Mouse (Mus musculus): Measurements from ENCODE around the gene Nr4a2.

The Nr4a2 gene

DNA sequence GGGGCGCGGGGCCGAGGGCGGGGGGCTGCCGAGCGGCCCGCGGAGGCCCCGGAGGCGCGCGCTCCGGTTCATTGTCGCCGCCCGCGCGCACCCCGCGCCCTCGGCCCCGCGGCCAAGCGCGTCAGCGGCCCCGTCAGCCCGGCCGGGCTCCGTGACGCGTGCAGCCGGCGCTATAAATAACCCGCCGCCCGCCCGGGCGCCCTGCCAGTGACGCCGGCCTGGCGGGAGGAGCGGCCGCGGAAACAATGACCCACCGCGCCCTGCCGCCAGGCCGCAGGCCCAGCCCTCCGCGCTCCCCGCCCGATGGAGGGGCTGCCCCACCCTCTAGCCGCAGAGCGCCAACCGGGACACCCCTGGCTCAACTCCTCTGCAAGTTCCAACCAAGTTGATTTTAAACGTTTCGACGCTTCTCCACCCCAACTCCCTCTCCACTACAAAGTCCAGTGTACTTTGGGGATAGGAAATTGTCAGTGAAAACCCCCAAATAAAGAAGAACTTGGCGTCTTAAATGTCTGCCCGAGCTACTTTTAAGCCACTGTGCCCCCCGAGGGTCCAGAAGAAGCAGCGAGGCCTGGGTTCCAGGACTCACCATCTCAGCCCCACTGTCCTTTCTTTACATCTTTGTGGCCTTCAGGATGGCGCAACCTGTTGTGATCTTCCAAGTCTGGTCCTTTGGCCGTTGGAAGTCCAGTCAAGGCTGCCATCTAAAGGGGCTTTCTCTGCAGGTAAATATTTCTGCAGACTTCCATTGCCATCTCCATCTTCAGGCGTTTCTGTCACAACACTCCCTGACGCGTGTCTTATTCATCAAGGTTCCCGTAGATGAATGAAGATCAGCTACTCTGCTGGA, at the start of gene Nr4a2:
Gene Nr4a2 (minus strand): TSS at position 13 of the 850 bp plus-strand sequence.
- peak; percentile 72 for DNase-seq (ENCODE audit: low spot score)

DNA sequence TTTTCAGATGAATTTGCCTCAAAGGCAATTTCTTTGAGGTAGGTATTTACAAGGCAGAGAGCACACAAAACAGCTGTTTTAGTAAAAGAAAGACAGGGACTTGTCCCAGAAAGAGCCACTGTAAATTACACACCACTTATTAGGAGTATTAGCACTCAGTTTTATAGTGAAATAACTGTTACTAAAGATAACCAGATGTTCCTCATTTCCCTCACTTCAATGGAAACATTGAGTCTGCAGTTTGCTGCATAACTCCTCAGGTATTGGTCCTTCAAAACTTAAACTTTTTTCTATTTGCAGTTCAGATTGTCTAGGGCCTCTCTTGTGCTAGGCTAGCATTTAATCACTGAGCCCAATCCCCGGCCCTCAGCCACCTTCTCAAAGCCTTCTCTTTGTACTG, 41.6 kb upstream of the Nr4a2 start:
- DNase-seq (ENCODE audit: low spot score): no peak

DNA sequence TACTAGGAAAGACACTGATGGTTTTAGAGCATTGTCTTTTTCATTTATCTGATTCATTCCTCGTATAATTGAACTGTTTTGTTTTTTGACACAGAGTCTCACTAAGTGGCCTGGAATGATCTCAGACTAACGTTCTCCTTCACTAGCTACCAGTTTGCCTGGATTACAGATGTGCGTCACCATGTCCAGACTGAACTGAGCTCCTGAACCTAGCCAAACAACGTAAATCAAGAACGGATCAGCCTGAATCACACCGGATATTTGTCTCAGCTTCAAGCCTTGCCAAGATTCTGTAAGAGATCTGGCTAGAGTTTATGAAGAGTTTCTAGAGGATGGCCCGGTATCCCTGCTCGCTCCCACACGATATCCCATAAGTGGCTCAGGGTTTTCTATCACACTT, 33.0 kb upstream of the Nr4a2 start:
- DNase-seq (ENCODE audit: low spot score): no peak

DNA sequence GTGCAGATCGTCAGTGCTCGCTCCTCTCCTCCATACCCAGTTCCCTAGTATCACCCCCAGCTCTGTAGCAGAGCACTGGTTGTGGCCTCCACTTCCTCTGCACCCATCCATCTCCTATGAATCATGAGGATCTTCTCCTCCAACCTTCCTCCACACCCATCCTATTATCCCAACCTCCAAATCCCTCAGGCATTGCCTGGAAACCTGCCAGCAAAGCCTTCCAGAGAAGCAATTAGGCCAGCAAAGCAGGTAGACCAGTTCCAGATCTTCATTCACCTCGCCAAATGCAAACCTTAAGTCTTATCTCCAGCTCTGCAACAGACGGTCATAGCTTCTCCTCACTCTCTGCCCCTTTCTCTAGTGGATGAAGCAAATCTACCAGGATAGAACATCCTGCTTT, 26.0 kb upstream of the Nr4a2 start:
- DNase-seq (ENCODE audit: low spot score): no peak

DNA sequence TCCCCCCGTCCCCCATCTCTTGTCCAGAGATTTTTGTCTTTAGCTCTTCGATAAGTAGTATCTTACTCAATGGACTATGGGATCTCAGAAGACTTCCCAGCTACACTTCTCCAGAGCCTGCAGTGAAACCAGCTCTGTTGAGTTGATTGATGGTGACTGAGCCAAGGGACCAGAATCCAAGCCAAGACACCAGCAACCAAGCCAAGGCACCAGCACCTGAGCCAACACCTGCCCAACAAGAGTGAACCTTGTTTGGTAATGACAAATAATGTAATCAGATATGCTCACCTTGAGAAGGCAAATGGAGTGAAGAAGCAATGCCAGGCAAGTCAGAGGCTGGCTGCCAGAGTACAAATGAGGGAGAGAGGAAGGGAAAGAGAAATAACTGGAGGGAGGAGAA, 24.4 kb upstream of the Nr4a2 start:
- no peak for DNase-seq (ENCODE audit: low spot score)

DNA sequence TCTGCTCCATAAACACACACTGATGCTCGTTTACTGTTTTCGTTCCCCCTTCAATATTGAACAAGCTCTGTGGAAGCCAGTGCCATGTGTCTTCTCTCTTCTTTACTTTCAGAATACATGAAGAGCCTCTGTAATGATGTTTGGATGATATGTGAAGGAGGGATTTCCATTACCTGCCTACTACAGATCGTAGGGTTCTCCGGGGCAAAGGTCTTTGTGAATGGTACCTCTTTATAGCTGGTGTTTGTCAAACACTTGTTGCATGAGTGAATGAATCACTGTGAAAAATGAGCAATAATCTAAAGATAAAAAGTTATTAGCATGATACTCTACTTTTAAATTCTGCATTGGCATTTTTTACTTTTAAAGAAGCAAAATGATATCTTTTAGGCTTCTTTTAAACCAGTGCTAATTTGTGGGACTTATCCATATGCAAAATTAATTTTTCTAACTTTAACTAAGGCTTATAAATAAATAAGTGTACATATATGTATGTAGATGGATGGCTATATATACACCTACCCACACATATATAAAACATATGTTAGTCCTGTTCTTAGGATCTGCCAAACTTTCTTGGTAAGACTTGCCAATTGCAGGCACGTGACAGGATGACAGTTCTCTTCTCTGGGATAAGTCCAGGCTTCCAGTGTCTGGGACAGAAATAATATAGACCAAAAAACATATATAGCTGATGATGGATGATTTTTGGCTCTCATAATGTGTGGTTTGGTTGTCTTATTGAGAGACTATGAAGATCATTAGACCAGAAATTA, 22.0 kb upstream of the Nr4a2 start:
- DNase-seq (ENCODE audit: low spot score): no peak

DNA sequence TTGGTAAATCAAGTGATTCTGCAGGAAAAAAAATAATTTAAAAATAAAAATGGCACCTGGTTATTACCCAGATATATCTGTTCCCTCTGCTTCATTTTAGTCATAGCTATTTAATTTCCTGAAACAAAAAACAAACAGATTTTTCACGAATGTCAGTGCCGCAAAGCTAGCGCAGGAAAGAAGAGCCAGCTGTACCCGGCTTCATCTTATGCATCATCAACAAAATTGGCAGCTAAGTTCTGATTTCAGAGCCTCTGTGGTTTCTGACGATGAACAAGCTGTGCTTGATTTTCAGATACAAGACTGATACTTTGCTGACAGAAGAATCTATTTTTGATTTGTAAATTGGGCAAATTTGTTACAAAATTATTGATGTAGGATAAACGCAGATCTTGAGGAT, 14.8 kb upstream of the Nr4a2 start:
- no peak for DNase-seq (ENCODE audit: low spot score)

DNA sequence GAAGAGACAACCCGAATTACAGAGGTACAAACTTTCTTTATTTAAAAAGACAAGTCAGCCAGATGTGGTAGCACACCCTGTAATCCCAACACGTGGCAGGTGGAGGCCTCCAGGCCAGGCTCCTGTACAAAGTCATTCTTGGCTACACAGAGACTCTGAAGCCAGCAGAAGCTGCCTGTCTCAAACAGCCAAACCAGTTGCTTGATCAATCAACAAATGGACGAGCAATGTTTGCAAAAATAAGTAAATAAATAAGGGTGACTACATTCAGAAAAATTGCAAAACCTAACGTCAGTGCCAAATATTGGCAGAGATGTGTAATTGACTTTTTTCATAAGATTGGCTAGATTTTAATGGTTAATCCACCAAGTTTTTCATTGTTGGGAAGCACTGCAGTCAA, 3.7 kb upstream of the Nr4a2 start:
- no peak for DNase-seq (ENCODE audit: low spot score)

DNA sequence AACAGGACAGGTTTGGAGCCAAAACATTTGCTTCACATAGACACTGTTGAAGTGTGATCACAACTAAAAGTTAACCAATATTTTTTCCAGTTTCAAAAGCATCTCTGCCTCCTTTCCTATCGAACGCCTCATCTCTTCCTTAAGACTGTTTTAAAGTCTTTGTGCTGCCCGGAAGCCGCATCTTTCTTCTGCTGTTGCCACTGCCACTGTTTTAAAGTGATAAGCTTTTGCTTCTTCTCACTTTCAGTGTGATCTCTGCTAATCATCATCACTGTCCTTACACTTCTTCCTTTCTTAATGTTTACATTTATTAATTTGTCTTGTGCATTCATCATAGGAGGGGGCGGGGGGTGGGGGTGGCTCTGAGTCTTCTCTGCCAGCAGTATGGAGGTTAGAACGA, 2.1 kb upstream of the Nr4a2 start:
- DNase-seq (ENCODE audit: low spot score): no peak

DNA sequence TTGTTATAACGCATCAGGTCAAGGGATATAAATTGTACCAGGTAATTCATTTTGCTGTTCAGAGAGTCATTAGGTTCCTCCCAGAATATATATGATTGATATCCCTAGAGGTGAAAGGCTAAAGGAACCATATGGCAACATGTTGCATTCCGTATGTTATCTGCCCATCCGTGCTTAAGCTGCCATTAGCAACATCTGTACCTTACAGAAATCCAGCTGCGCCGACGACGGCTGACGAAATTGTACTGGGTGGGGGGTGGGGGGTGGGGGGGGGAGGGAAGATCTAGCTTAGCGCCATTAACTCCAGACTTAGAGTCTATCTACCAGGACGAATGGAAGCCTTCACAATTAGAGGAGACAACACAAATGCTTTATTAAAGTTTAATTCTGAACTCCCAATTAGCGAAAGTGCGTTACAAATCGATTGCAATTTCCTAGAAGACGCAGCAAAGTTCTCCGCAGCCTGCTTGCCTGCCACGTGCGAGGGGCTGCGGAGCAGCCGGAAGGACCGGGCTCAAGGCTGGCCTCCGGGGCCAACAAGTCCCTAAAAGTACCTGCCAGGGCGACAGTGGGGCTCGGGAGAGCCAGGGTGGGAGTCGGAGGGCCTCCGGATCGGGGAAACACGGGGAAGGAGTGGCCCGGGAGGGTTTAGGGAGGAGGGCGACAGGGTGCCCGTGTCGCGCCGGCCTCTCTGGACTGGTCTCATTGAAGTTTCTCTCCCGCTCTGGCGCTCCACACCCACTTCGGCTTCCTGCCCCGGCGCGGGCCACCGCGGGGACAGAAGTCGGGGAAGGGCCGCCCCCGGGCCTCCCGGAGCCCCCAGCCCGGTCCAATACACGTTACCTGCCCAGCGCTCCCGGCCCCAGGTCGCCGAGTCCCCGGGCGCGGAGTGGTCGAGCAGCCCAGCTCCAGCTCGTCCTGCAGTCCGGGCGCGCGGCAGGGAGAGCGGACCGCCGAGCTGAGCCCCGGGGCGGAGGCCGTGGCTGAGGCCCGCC, 520 bp downstream of the Nr4a2 start:
- peak; percentile 44 for DNase-seq (ENCODE audit: low spot score)

DNA sequence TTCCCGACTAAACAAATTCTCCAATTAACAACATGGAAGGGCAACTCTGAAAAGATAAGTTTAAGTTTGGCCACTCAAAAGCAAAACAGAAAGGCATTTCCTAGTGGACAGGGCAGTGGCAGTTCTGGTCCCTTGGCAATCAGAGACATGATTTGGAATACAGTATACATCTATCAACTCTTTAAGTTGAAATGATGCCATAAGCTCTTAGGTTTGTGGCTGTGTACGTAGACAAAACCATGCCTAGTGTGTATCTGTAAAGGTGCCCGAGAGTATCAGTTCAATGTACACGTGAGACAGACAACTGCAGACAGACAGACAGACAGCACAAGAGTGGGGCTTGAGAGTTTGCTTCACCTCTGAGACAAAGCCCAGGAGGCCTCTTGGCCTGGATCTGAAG, 2.7 kb downstream of the Nr4a2 start:
- no peak for DNase-seq (ENCODE audit: low spot score)

DNA sequence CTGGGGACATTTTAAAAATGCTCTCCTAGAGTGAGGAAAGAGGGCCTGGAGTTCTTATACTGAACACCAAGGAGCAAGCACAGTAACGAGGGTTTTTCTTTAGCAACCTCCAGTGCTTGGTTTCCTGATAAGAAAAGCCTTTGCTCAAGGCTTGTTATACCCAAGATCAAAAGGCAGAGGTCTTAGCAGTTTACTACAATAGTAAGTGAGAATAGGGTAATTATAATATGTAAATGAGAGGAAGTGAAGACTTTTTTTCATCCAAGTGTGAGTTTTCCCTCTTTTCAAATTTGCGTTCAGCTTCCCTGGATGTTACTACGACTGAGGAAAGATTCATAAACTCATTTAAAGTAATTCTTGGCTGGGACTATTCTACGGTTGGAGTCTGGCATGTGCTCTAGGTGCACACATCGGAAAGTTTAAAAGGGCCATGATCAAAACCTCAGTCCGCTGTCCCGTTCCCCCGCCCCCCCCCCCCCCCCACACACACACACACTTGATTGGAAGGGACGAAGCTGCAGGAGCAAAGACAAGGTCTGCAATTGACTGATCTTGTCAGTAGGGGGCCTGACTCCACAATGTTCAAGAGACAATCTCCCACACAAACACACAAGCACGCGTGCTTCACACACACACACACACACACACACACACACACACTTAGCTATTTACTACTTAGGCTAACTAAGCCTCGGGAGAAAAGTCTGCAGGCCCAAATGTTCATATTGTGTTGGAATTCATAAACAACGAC, 6.4 kb downstream of the Nr4a2 start:
- no peak for DNase-seq (ENCODE audit: low spot score)

DNA sequence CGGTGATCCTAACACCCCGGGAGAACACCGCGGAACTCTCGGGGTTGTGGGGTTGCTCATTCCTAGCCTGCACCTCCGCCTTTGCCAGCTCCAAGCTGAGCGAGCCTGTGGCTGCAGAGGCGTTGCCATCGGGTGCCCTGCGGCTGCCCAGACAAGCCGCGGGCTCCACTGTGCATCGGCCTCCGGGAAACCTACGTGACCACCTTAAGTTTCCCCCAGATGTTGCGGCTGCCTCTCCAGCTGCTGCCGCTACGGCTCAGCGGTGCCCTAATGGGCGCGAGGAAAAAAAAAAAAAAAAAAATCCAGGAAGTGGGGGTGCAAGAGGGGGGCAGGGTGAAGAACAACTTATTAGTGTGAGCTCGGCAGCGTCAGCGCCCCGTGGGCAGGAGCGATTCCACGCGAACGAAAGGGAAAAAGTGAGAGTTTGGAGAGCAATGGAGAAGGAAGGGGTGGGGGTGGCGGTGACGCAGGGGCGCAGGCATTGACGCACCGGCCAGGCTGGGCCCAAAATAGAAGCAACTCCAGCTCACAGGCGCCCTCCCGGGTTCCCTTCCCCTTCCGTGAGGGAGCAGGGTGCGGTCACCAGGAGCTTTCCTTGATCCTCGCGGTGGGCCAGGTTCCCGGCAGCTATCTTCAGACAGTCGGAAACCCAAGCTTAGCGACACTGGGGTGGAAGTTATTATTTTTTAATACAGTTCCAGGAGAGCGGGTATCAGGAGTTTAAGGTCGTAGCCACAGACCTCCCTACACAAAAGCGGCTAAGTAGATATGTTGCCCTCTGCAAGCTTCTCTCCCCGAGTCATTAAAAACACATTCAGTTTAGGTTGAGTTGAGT, 7.2 kb downstream of the Nr4a2 start:
- DNase-seq (ENCODE audit: low spot score): peak; percentile 35

DNA sequence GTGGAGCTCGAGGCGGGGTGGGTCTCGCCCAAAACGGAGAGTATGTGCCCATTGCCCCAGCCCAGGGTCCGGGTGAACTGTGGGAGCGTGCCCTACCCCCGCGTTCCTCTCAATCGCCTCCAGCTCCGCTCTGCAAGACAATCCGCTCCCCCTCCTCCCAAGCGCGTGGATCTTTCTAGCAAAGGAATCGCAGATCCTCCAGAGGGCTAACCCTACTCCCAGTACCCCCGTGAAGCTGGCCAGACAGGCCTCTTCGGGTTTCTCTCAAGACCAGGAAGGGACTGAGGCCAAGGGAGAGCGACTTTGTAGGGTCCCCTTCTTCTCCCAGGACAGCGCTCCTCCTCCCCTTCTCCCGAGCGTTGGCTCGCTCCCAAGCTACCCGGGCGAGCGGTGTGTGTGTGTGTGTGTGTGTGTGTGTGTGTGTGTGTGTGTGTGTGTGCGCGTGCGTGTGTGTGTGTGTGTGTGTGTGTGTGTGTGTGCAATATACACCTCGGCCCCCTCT, 7.9 kb downstream of the Nr4a2 start:
- DNase-seq (ENCODE audit: low spot score): no peak

DNA sequence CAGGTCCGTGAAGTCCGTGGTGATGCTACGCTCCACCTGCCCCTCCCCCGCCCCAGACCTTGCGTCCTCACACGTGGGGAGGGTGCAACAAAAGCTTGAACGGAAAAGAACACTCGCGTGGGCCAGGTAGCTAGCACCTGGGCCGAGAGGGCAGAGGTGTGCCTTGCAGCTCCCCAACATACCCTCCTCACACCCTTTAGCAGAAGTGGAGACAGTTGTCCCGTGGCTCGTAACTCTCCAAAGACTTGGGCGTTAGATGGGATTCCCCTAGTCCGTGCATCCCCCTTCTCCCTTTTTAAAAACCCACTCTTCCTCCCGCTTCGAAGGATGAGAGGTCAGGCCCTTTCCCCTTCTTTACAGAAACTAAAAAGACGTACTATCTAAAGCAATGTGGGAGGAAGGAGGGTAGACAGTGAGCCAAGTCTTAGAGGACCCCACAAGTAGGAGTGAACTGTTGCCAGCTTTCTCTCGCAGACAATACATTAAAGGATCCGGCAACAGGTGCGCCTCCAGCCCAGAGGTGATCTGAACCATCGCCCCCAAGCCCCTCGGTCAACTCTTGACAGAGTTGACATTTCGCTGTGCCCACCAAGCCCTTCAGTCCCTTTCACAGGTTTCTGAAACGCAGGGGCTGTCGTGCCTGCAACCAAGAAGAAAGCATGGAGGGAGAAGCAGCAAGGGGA, 8.5 kb downstream of the Nr4a2 start:
- DNase-seq (ENCODE audit: low spot score): no peak

DNA sequence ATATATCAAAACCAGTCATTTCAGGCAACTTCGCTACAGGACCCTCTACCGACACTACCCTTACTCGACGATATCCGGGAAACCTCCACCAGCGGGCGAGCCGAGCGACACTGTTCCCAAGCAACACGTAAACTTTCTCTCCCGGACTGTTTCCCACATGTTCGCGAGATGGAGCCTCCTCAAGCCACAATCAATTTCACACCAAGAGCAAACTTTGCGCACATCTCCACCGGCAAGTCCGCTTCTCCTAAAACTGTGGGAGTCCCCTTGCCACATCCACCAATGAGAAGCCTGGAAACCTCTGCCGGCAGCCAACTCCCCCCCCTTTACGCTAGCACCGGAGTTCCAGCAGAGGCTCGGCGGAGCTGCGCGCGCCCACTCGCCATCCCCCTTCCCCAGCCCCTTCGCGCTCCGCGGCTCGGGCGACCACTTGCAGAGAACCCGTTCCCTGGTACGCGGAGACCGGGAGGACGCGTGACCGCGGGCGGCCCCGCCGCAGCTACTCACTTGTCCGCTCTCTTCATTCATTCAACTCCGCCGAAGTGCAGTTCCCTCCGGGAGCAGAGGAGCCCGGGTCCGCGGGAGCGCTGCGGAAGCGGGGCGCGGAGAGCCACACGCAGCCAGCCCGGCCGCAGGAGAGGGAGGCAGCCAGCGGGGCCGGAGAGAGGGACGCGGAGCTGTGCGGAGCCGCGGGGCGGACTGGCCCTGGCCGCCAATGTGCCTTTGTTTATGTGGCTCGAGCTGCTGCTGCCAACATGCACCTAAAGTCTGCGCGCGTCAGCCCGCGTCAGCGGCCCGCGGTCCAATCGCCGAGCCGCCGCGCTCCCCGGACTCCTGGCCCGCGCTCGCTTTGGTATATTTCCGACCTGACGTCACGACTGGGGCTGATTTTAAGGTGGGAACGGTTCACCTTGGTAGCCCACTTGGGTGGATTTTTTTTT, 9.3 kb downstream of the Nr4a2 start:
- DNase-seq (ENCODE audit: low spot score): no peak

DNA sequence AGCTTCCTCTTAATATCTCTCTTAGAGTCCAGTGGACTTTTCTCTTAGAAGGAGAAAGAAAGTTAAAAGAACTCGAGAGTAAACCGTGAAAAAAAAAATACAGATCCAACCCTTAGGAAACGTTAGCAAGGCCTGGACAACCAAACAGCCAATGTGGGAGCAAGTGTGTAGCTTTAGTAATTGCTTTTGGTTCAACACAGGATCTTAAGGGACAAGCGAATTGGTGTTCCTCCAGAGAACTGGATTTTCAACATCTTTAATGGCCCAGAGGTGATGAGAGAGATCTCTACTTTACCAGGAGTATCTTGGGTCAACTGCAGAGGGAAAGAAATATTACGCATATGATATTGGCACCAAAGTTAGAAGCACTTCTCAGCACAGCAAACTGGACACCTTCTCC, 10.4 kb downstream of the Nr4a2 start:
- no peak for DNase-seq (ENCODE audit: low spot score)

DNA sequence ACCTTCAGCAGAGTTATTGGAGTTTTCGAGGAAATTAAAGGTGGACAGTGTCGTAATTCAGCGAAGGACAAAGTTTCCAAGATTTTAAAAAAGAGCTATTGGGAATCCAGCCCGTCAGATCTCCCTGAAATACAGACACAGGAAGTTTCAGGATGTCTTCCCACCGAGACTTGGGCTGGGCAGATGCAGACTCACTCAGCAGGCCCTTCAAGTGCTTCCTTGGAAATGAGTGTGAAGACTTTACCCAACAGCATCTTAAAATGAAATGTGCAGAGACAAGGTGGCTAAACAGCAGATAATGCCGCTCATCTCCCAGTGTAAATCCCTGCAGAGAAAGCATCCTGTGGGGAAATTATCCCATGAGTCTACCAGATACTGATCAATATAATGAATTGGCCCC, 10.9 kb downstream of the Nr4a2 start:
- no peak for DNase-seq (ENCODE audit: low spot score)
